Mouse (Mus musculus) neural tube, embryonic 12.5 days (tissue): ENCODE results near the gene Ap2m1. TPM values are rescaled to one million over a fixed set of nuclear protein-coding genes. Genes with fewer than 3 reads are reported as not detected.
A peak's percentile ranks its signal among the peaks of the same experiment; 100 is the strongest.

Source experiments
- ATAC-seq: fragments of 200-750 bp; cut with Nextera tagmentation; 2 replicates; pipeline ENCODE4 v1.8.0; 2017; ENCODE audit warnings: low read depth, mild to moderate bottlenecking, moderate TSS enrichment, moderate library complexity; ENCODE audit not compliant: low FRiP score
- H3K27ac ChIP-seq: fragments of 300-500 bp; sonication (generic); 2 replicates; pipeline ENCODE4 v1.5.1; 2016
- H3K27me3 ChIP-seq: fragments of 300-500 bp; sonication (generic); replicated peaks from 2 replicates; pipeline ENCODE4 v1.6.1; 2016; ENCODE audit warnings: mild to moderate bottlenecking
- H3K36me3 ChIP-seq: fragments of 300-500 bp; sonication (generic); 2 replicates; pipeline ENCODE4 v1.6.1; 2016; ENCODE audit warnings: mild to moderate bottlenecking
- H3K4me1 ChIP-seq: fragments of 300-500 bp; sonication (generic); 2 replicates; pipeline ENCODE4 v1.6.1; 2016
- H3K4me2 ChIP-seq: fragments of 300-500 bp; sonication (generic); replicated peaks from 2 replicates; pipeline ENCODE4 v1.6.1; 2016; ENCODE audit warnings: mild to moderate bottlenecking
- H3K4me3 ChIP-seq: fragments of 300-500 bp; sonication (generic); 2 replicates; pipeline ENCODE4 v1.5.1; 2016
- H3K9ac ChIP-seq: fragments of 300-500 bp; sonication (generic); 2 replicates; pipeline ENCODE4 v1.6.1; 2016; ENCODE audit warnings: mild to moderate bottlenecking
- H3K9me3 ChIP-seq: fragments of 300-500 bp; sonication (generic); 2 replicates; pipeline ENCODE4 v1.6.1; 2016; ENCODE audit warnings: mild to moderate bottlenecking
- WGBS: fragments of 180-500 bp; shearing (Covaris S2); methylation state at CpG from one replicate; pipeline ENCODE4 v1.1.7; 2016; 5-methylcytosine and 5-hydroxymethylcytosine counted together
- polyA plus RNA-seq: library from polyadenylated mRNA; unstranded; fragments of >200 nt; fragmentation: Nextera tagmentation; extraction: Ambion mirVana; gene quantifications from 2 replicates; pipeline ENCODE4 v1.2.1, GENCODE M21; 2016

Ap2m1 gene
- polyA plus RNA-seq, 1 experiment from 2014 or later, result 966 TPM

GRCm38 (mm10) chr16:20506000-20506399 is 29.3 kb upstream of the Ap2m1 start:
- H3K27ac ChIP-seq, result no peak overlapping the region
- WGBS, result 90% methylated on average over 8 of the region's 8 CpGs
- H3K36me3 ChIP-seq, result peaks cover 95% of the 10 kb centered on the region
- ATAC-seq, result no peak
- no peak overlapping the region for H3K4me2 ChIP-seq
- H3K27me3 ChIP-seq, result no peaks in the 10 kb centered on the region
- H3K9me3 ChIP-seq, result no peaks in the 10 kb centered on the region
- no peak overlapping the region for H3K4me3 ChIP-seq
- H3K9ac ChIP-seq, result no peak overlapping the region
- H3K4me1 ChIP-seq, result no peaks in the 10 kb centered on the region

GRCm38 (mm10) chr16:20509349-20509748 is 25.9 kb upstream of the Ap2m1 start:
- no peak for ATAC-seq
- Histone ChIP-seq H3K9ac (no peak overlapping the region), H3K27me3 (no peaks in the 10 kb centered on the region), H3K27ac (no peak overlapping the region), H3K9me3 (no peaks in the 10 kb centered on the region), H3K36me3 (peaks cover 69% of the 10 kb centered on the region), H3K4me1 (no peaks in the 10 kb centered on the region), H3K4me3 (no peak overlapping the region), H3K4me2 (no peak overlapping the region)
- WGBS, result 92% methylated on average over 3 of the region's 3 CpGs

- peaks cover 50% of the 10 kb centered on the region for H3K36me3 ChIP-seq
- no peak overlapping the region for H3K9ac ChIP-seq
- H3K4me3 ChIP-seq, result no peak overlapping the region
- 93% methylated on average over 7 of the region's 7 CpGs for WGBS
- H3K27me3 ChIP-seq, result no peaks in the 10 kb centered on the region
- no peaks in the 10 kb centered on the region for H3K9me3 ChIP-seq
- no peak overlapping the region for H3K27ac ChIP-seq
- no peaks in the 10 kb centered on the region; the same call in 1 of the 2 replicates for H3K4me1 ChIP-seq
- no peak overlapping the region for H3K4me2 ChIP-seq
- no peak for ATAC-seq
Observed at GRCm38 (mm10) chr16:20511277-20511847, 23.9 kb upstream of the Ap2m1 start.

GRCm38 (mm10) chr16:20516032-20516431 is 19.2 kb upstream of the Ap2m1 start:
- Histone ChIP-seq H3K4me2 (peak overlapping the region; percentile 92), H3K27me3 (no peaks in the 10 kb centered on the region), H3K9me3 (no peaks in the 10 kb centered on the region), H3K9ac (0 out of 2 replicates have a peak overlapping the region, but pooled peaks have one; percentile 96), H3K4me1 (peaks cover 22% of the 10 kb centered on the region), H3K27ac (no peak overlapping the region), H3K36me3 (peaks cover 20% of the 10 kb centered on the region), H3K4me3 (peak overlapping the region; percentile 95)
- no peak for ATAC-seq

GRCm38 (mm10) chr16:20516726-20517201 is 18.5 kb upstream of the Ap2m1 start, which contains the start of gene Dvl3:
TSS of gene Dvl3 (plus strand) at chr16:20516982.
- peaks cover 22% of the 10 kb centered on the region for H3K36me3 ChIP-seq
- peak within 1 kb of the TSS; percentile 95 for H3K4me3 ChIP-seq
- H3K4me2 ChIP-seq, result peak within 1 kb of the TSS; percentile 92
- peak within 1 kb of the TSS; percentile 96 for H3K9ac ChIP-seq
- H3K27me3 ChIP-seq, result no peaks in the 10 kb centered on the region
- WGBS, result 0% methylated on average over 54 of the region's 55 CpGs
- peak within 1 kb of the TSS; percentile 87 for H3K27ac ChIP-seq
- no peaks in the 10 kb centered on the region for H3K9me3 ChIP-seq
- peaks cover 22% of the 10 kb centered on the region for H3K4me1 ChIP-seq
- ATAC-seq, result peak; percentile 92

GRCm38 (mm10) chr16:20517216-20517615 is 18.1 kb upstream of the Ap2m1 start:
- Histone ChIP-seq H3K27me3 (no peaks in the 10 kb centered on the region), H3K9ac (peak overlapping the region; percentile 96), H3K27ac (peak overlapping the region; percentile 87), H3K9me3 (no peaks in the 10 kb centered on the region), H3K36me3 (peaks cover 26% of the 10 kb centered on the region), H3K4me1 (peaks cover 22% of the 10 kb centered on the region), H3K4me3 (peak overlapping the region; percentile 95), H3K4me2 (peak overlapping the region; percentile 92)
- 0% methylated on average over 26 of the region's 26 CpGs for WGBS
- ATAC-seq, result peak; percentile 28

GRCm38 (mm10) chr16:20517701-20518374 is 17.4 kb upstream of the Ap2m1 start:
- Histone ChIP-seq H3K27ac (peak overlapping the region; percentile 87; the same call in 1 of the 2 replicates), H3K9ac (peak overlapping the region; percentile 96), H3K27me3 (no peaks in the 10 kb centered on the region), H3K4me2 (peak overlapping the region; percentile 92), H3K9me3 (no peaks in the 10 kb centered on the region), H3K4me3 (peak overlapping the region; percentile 95), H3K4me1 (peaks cover 22% of the 10 kb centered on the region), H3K36me3 (peaks cover 27% of the 10 kb centered on the region)
- ATAC-seq, result peak; percentile 69
- 1% methylated on average over 6 of the region's 6 CpGs for WGBS

GRCm38 (mm10) chr16:20523886-20524285 is 11.4 kb upstream of the Ap2m1 start:
- Histone ChIP-seq H3K9me3 (no peaks in the 10 kb centered on the region), H3K4me1 (peaks cover 9% of the 10 kb centered on the region), H3K4me3 (no peak overlapping the region), H3K27ac (no peak overlapping the region), H3K27me3 (no peaks in the 10 kb centered on the region), H3K36me3 (peaks cover 86% of the 10 kb centered on the region), H3K4me2 (no peak overlapping the region), H3K9ac (no peak overlapping the region)
- 84% methylated on average over 10 of the region's 10 CpGs for WGBS
- ATAC-seq, result no peak

- no peak overlapping the region for H3K27ac ChIP-seq
- H3K27me3 ChIP-seq, result no peaks in the 10 kb centered on the region
- 91% methylated on average over 5 of the region's 5 CpGs for WGBS
- no peak for ATAC-seq
- H3K4me3 ChIP-seq, result no peak overlapping the region
- no peaks in the 10 kb centered on the region for H3K4me1 ChIP-seq
- no peak overlapping the region for H3K4me2 ChIP-seq
- no peaks in the 10 kb centered on the region for H3K9me3 ChIP-seq
- H3K36me3 ChIP-seq, result peaks cover 96% of the 10 kb centered on the region
- no peak overlapping the region for H3K9ac ChIP-seq
Observed at GRCm38 (mm10) chr16:20528779-20529178, 6.5 kb upstream of the Ap2m1 start.

GRCm38 (mm10) chr16:20529375-20529774 is 5.9 kb upstream of the Ap2m1 start:
- 86% methylated on average over 1 of the region's 1 CpGs for WGBS

GRCm38 (mm10) chr16:20530941-20531340 is 4.3 kb upstream of the Ap2m1 start:
- Histone ChIP-seq H3K27me3 (no peaks in the 10 kb centered on the region), H3K4me3 (no peak overlapping the region), H3K36me3 (peaks cover 77% of the 10 kb centered on the region), H3K9ac (no peak overlapping the region), H3K27ac (no peak overlapping the region), H3K4me1 (0 out of 2 replicates have a peak, but pooled peaks cover 2% of the 10 kb centered on the region), H3K9me3 (no peaks in the 10 kb centered on the region), H3K4me2 (no peak overlapping the region)
- ATAC-seq, result no peak
- 96% methylated on average over 20 of the region's 20 CpGs for WGBS

More at GRCm38 (mm10) chr16:20529375-20529774, 5.9 kb upstream of the Ap2m1 start:
- Histone ChIP-seq H3K4me2 (no peak overlapping the region), H3K27ac (no peak overlapping the region), H3K4me1 (no peaks in the 10 kb centered on the region), H3K4me3 (no peak overlapping the region), H3K36me3 (peaks cover 90% of the 10 kb centered on the region), H3K9ac (no peak overlapping the region), H3K27me3 (no peaks in the 10 kb centered on the region), H3K9me3 (no peaks in the 10 kb centered on the region)
- ATAC-seq, result no peak

- no peak for ATAC-seq
- H3K4me3 ChIP-seq, result peak overlapping the region; percentile 89; the same call in 1 of the 2 replicates
Observed at GRCm38 (mm10) chr16:20534617-20535295, 522 bp upstream of the Ap2m1 start.

More at GRCm38 (mm10) chr16:20534617-20535295, 522 bp upstream of the Ap2m1 start:
- Histone ChIP-seq H3K4me2 (0 out of 2 replicates have a peak overlapping the region, but pooled peaks have one; percentile 66), H3K4me1 (peaks cover 28% of the 10 kb centered on the region), H3K27me3 (no peaks in the 10 kb centered on the region), H3K9ac (no peak overlapping the region), H3K36me3 (peaks cover 59% of the 10 kb centered on the region), H3K27ac (no peak overlapping the region), H3K9me3 (no peaks in the 10 kb centered on the region)
- 51% methylated on average over 10 of the region's 10 CpGs for WGBS
